Mouse (Mus musculus) T-helper 17 cell (primary cell): Measurements from ENCODE around the gene Herpud1.

ENCODE experiments used
- in situ Hi-C, 2 experiments: fragments of 300-600 bp; cut with MboI, MseI; formaldehyde crosslinking; loops; 1 replicate in 1 of 2; 2 replicates in 1 of 2; pipeline ENCODE4 v1.15.1; 2025; ENCODE audit warnings: high pct_unique_total_duplicates in 2 of 2

Herpud1 gene

DNA sequence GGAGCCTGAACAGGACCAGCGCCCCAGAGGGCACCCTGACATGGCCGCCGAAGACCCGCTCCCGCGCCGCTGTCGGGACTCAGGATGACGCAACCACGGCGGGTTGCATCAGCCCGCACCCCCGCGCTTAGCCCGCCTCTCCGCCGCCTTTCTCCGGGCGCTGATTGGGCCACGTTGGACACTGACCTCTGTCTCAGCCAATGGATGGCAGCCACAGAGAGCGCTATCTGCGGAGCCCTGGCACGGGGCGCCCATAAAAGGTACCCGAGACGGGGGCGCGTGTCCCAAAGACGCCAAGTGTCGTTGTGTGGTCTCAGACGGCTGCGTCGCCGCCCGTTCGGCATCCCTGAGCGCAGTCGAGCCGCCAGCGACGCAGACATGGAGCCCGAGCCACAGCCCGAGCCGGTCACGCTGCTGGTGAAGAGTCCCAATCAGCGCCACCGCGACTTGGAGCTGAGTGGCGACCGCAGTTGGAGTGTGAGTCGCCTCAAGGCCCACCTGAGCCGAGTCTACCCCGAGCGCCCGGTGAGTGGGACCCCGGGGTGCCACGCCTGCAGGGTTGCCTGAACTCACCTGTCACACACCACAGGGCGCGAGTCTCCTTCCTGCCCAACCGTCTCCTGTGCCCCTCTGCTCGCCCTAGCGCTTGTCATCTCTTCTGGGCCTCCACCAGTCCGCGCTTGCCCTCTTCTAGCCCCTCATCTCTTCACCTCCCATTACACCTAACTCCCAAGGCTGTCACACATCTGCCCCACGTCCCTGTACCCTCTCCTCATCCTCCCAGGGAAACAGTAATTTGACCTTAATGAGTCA, at the start of gene Herpud1:
Gene Herpud1, plus strand, starts transcription at position 225 of the 813 bp plus-strand sequence.
- in situ Hi-C loops: no loop called here

DNA sequence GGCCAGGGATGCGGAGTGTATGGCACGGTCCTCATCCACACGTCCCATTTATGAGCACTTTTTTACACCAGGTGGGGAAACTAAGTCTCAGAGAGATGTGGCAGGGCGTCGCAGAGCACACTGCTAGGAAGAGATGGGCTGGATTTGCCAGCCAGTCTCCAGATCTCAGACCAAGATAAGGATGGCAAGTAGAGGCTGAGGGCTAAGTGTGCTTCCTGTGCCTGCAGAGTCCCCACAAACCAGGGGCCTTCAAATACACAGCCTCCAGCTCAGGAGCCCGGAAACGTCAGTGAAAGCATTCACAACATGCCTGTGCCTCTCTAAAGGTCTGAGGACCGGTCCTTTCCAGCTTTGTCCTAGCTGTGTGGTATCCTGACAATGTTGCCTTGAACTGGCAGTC, 48.7 kb upstream of the Herpud1 start:
- in situ Hi-C loops: loop anchor here (5.0 to 10.0 kb wide), 2 partner anchors 140 to 357 kb away; partner anchors contain the start of gene Pllp (in 1 of the 2)

DNA sequence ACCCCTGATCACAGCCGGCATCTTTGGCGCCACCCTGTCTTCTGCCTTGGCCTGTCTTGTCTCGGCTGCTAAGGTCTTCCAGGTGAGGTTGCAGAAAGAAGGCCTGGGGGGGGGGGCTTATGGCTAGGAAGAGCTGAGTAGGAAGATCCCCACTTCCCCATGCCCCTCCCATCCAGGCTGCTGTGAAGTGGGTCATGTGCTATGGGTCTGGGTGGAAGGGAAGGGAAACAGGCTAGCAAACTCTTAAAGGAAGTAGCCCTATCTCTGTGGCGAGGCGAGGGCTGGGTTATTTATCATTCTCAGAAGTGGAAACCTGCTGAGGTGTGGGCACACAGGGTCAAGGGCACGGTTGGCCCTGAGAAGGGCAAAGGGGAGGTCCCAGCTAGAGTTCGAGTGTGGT, 45.4 kb upstream of the Herpud1 start:
- in situ Hi-C loops: no loop called here

DNA sequence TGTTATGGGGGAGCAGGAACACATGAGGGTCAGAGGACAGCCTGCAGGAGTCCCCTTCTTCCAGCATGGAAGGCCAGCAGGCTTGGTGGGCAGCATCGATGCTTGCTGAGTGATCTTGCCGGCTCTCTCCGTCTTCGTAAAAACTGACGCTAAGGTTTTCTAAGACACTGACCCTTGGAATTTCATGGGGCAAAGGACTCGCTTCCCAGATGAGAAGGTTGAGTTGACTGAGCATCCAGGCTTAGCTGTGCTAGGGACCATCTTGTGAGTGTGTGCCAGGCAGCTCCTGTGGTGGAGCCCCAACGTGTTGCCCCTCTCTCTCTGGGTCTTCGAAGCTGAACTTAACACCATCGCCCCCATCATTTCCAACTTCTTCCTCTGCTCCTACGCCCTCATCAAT, 43.5 kb upstream of the Herpud1 start:
- in situ Hi-C loops: no loop called here

DNA sequence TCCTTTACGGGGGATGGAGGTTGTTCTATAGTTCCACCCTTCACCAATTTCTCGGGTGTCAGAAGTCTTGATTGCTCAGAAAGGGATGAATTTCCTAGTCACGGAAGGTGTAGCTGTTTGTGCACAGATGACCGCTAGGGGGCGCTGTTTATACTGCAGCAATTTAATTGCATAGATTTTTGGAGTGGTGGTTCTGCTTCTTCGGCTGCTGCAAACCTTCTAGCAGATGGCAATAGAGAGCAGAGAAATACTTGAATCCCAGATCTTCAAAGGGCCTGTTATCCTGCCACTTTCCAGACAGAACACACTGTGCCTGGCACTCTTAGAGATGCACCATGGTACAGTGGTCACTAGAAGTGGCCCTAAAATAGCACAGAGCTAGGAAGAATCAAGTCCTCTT, 42.9 kb upstream of the Herpud1 start:
- in situ Hi-C loops: no loop called here

DNA sequence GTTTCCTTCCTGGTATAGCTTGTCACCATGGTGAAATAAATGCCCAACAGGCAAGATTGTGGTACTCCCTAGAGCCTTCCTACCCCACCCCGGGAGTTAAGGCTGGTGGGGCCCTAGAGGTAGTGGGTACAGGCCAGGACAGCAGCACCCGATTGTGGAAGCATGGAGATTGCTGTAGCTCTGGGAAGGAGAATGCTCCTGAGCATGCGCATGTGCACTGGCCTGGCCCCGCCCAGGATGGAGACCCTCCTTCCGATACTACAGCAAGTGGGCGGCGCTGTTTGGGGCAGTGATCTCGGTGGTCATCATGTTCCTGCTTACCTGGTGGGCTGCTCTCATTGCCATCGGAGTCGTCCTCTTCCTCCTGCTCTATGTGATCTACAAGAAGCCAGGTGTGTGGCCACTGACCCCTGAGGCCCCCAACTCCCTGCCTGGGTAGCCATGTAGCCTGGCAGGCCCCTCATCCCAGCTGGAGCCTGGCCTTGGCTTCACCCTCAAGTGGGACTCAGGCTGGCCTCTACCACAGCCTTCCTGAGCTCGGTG, 42.4 kb upstream of the Herpud1 start:
- in situ Hi-C loops: no loop called here

DNA sequence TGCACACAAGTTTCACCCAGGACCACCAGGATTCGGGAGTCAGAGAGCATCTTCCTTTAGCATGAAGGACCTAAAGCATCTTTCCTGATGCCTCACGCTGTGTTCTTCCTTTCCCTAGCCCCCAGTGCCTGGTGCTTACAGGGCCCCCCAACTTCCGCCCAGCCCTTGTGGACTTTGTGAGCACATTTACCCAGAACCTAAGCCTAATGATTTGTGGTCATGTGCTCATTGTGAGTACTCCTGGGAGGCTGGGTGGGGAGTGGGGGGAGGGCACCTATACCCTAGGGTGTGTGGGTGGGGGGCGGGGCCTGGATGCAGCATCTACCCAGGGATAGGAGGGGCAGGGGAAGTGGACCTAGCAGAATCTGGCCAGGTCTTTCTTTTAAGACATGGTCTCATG, 40.6 kb upstream of the Herpud1 start:
- in situ Hi-C loops: loop anchor here in 1 of 2 experiments (5.0 kb wide), 2 partner anchors 37 to 132 kb away; no protein-coding TSS in a partner anchor

DNA sequence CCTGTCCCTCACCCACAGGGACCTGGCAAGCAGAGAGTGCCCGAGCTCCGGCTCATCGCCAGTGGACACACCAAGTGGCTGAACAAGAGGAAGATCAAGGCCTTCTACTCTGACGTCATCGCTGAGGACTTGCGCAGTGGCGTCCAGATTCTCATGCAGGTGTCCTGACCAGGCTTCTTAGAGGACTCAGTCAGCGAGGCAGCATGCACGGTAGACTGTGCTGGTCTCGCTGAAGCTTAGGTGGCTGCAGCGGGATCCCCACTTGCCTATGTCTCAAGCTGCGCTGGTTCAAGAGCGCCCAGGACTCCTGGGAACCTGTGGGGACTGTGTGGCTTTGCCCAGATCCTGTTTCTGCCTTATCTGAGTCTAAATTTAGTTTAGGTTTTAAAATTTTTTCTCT, 40.0 kb upstream of the Herpud1 start:
- in situ Hi-C loops: loop anchor here in 1 of 2 experiments (5.0 kb wide), 2 partner anchors 36 to 131 kb away; no protein-coding TSS in a partner anchor

DNA sequence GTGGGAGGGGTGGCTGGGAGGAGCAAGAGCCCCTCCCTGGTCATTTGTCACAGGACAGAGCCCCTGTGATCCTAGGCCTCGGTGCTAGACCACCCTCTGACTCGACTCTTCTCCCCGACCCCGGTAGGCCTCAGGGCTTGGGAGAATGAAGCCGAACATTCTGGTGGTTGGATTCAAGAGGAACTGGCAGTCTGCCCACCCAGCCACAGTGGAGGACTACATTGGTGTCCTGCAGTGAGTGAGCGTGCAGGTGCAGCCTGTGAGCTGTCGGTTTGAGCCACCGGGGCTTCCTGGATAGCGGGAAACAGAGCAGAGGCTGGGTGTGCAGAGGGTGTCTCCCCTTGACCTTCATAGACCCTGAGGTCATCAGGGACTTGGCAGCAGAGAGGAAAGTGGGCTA, 37.8 kb upstream of the Herpud1 start:
- in situ Hi-C loops: loop anchor here in 1 of 2 experiments (5.0 kb wide), 2 partner anchors 34 to 129 kb away; no protein-coding TSS in a partner anchor

DNA sequence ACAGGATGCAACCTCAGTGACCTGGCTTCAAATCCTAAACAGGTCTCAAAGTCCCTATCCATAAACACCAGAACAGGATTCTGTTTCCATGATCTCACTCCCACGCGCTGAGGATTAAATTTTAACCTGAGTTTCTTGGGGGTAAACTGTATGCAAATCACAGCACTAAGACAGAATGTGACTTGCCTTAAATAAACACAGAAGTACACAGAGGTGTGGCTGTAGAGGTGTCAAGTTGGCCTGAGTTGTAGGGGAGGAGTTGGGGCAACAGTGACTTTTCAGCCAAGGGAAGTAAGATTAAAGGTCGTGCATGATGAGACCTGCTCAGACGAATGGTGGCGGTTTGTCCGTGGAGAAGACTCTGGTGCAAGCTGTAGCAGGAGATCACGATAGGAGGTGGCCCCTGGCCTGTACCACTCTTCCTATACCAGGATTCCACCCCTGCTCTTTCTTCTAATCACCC, 32.1 kb upstream of the Herpud1 start:
- in situ Hi-C loops: no loop called here

DNA sequence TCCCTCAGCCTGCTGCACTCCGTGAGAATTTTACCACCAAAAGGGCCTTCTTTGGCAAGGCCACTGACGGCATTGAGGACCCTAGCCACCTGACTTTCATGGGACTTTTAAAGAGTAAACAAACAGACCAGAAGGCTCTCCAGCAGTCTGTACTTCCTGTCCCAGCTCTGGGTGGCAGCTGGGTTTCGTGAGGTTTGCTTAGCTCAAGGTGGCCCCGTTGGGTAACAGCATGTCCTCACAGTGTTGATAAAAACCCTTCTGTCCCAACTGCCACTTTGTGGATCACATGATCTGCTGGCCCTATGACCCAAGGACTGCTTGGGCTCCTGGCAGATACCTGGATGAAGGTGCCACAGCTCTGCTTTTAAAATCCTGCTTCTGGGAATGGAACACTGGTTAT, 31.7 kb upstream of the Herpud1 start:
- in situ Hi-C loops: no loop called here

DNA sequence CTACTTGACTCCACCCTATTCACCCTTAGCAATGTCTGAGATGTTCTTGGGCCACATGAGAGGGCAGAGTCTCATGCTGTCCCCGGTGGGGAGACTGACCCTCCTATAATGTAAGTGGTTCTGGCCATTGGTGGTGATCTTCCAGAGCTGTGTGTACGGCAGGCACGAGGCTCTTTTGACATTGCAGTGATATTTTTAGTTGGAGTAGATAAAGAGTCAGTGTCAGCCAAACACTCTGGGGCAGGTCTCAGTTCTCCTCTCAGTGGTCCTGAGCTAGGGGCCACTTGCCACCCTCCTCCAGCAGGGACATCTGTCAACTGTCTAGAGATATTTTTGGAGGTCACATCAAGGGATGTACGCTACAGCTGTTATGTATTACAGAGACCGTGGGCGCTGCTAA, 29.0 kb upstream of the Herpud1 start:
- in situ Hi-C loops: no loop called here

DNA sequence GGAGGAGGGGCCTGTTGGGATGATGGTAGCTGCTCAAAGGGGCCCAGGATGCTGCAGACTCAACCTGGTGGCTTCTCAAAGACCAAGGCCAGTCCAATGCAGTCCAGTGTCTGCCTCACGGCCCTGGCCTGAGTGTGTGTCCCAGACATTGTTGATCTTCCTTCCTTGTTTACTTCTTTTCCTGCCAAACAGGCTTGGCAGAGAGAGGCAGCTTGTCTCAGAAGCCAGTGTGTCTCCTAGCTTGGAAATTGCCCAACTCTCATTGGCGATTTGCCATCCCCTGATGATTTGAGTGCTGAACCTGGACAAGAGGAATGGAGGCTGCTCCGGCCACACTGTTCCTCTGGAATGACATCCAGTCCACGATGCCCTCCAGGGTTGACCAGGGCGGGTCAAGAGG, 27.7 kb upstream of the Herpud1 start:
- in situ Hi-C loops: no loop called here

DNA sequence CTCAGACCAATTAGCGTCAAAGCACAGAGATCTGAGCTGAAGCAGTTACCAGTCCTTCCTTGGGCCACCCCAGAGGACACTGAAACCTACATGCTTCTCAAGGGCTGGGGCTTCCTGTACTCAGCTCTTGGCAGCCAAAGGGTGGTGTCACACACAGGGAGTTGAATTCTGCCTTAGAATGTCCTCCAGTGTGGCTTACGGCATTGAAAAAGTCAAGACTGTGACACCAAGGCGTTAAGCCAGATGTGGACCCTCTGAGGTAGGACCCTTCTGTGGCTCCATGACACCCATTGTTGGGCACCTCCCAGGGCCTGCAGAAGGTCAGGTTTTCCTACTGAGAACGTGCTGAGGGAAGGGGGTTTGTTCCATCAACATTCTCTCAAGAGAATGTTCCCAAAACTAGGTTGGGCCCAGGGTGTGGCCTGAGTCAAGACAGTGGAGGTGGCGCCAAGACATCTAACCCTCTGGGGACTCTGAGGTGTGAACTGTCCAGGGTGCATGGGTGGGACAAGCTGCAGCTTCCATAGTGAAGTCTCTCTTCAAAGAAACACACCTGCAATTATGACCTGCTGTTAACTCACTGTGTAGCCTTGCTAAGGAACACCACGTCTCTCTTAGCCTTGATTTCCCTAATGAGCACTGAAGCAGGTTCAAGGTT, 24.3 kb upstream of the Herpud1 start:
- in situ Hi-C loops: no loop called here

DNA sequence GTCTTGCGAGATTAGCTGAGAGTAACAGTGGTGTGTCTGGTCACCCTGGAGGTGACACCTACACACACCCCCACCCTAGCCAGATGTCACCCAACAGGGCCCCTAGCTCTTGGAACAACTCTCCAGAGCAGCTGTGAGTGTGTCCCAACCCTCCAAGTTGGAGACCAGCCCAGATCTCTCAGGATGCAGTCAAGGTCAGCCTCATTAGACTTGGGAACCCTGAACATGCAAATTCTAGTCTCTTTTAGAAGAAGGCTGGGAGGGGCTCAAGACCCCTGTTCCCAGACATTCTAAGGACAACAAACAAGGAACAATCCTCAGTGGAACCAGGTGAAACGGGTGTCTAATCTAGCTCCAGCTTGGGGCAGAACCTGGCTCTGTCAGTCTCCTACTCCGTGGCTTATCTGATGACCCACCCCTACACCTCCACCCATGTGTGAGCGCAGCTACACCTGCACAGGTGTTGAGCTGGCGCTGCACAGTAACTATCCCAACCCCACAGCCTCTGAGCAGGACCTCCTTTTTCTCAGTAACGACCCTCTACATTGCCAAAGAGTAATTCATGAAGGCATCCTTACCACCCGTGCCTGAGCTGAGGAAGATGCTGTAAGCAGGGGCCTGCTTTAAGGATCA, 23.5 kb upstream of the Herpud1 start:
- in situ Hi-C loops: no loop called here

DNA sequence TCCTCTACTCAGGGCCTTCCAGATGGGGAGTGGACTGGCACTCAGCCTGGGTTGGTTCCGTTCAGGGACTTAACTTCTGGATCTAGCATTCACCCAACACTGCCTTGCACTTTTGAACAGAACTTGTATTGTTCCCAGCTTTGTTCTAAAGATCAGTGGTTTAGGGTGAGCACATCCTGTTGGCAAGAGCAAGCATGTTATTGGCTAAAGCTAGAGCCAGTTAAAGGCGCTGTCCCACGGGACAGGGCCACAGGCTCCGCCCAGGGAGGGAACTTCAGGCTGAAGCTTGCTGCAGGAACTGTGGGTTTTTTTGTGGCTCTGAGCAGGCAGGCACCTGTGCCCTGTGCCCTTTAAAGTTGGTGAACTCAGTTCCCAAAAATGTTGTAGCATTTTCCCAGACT, 22.9 kb upstream of the Herpud1 start:
- in situ Hi-C loops: no loop called here

DNA sequence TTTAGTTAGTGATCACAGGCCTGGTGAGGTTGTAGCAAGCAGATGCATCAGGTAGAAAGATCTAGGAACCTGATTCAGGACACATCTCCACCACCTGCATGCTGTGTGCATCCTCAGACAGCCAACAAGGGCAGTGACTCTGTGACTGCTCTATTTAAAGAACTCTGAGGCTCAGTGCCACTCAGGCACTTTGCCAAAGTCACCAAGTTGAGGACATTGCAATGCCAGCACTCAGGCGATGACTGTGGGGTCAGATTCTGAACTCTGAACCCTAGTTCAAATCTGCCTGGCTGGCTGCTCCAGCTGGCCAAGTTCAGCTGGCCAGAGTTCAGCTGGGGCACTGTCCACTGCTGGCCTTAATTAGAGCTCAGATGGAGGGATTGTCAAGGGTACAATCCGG, 22.3 kb upstream of the Herpud1 start:
- in situ Hi-C loops: no loop called here

DNA sequence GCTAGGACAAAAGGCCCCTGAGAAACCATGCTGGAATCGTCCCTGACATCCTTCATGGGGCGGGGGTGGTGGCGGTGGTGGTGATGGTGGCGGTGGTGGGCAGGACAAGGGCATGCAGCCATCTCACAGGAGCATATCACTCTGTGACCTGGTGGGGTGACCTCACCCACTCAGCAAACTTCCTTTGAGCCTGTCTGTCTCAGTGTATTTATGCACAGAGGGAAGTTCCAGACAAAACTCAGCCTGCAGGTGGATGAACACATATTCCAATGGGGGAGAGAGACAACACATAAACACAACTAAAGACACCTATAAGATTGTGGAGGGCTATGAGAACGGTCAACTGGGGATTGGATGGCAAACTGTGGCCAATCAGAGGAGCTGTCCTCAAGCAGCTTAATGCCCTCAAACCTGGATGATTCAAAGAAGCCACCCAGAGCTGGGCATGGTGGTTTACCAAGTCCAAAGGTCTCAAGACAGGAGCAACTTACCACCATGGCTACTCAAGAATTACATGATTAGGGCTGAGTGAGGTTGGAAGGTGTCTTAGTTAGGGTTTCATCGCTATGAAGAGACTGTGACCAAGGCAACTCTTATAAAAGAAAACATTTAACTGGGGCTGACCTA, 21.4 kb upstream of the Herpud1 start:
- in situ Hi-C loops: no loop called here

DNA sequence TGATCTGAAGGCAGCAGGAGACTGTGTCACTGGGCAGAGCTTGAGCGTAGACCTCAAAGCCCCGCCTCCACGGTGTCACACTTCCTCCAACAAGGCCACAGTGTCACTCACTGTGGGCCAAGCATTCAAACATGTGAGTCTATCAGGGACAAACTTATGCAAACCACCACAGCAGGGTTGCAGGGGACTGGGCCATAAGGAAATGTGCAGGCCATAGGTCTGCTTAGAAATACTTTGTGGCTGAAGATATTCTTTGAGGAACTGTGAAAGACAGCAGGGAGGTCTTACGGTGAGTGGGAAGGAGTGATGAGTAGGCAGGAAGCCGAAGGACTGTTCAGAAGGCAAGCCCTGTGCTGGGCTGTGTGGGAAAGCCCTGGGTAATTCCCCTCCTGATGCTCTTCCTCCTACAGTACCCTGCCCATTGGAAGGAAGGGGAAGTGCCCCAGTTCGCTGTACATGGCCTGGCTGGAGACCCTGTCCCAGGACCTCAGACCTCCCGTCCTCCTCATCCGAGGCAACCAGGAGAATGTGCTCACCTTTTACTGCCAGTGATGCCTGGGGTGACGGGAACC, 20.7 kb upstream of the Herpud1 start:
- in situ Hi-C loops: no loop called here

DNA sequence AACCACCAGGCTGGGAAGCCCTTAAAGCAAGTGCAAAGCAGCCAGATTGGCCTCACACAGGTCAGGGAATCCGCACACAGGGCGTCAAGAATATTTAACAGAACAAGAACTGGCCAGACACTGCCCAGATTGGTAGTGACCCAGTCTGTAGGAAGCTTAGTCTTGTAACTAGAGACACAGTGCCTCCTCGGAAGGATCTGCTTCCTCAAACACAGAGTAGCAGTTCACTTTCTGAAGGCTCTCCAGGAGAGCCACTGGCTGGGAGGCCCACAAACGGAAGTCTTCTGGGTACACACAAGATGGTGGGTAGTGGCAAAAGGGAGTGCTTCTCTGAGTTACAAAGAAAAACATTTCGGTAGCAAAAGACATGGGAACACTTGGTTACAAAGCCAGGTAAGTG, 15.4 kb upstream of the Herpud1 start:
- in situ Hi-C loops: no loop called here

DNA sequence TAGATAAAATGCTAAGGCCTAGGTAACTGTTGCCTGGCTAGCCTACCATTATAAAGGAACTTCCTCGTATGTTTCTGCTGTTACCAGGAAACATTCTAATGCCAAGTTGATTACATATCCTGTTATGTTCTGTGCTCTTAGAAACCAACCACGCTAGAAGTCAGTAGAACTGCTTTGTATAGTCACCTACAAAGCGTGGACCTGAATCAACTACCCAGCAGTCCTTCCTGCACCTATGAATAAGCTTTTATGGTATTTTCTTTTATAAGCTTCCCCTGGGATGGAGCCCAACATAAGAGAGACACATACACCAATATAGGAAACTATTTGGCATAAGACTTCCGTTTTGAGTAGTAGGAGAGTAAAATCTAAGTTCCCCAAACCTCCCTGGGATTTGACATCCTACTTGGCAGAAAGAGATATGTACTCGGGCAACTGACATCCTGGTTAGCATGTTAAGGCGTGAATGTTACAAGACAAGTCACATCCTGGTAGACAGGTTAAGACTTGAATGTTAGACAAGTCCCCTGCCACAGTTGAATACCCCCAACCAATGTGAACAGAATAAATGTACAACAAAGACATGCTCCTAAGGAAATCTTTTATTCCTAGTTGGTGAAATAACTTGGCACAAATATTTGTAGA, 13.2 kb upstream of the Herpud1 start:
- in situ Hi-C loops: no loop called here
